Mouse (Mus musculus): ENCODE data around the gene Spg20.

Gene Spg20

DNA sequence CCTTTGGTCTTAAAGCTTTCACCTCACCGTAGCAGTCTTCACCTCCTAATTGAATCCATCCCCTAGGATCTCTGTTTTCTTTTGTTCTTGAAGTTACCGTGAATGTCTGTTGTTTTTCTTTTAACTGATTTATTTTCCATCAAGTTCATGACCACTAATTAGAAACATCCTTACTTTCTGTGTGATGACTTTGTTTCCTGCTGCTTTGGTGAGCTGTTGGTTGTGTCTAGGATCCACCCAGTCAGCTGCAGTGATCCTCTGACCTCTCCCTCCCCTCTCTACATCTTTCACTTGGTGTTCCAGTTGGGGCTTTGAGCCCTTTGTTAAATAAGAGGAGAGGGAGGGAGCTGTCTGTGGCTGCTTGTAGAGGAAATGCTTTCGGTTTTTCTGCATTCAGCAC lies 36.2 kb downstream of the Spg20 start:
- DNase-seq (ENCODE audit: low spot score) = no peak

DNA sequence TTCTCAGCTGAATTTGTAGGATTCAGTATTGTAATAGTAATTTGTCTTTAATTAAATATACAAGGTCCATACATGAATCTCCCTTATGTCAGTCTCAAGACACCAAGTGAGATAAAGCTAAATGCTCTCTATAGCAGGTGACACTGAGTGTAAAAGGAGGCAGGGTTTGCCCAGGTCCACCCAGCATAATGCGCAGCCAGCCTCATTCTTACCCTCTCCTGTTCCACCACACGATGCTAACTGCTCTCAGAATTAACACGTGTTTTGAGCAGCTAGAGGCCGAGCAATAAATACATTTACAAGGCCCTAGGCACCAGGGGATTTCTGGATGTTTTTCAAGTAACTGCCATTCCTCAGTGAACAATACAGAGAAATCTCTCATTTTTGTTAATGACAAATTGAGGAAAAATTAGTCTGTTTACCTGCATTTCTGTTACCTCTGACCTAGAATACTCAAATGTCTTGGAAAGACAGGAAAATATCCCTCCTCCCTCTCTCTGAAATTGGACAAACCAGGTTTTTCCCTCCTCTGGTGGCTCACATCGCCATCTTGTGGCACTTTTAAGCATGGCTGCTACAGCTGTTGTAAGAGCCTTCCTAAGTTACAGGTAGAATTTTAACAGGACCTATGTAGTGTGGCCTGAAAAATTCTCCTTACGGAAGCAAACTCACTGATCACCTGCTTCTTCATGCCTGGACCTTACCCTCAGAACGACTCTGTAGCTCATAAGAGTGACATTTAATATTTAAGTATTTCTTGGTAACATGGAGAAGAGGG lies 39.9 kb downstream of the Spg20 start:
- DNase-seq (ENCODE audit: low spot score) = no peak

DNA sequence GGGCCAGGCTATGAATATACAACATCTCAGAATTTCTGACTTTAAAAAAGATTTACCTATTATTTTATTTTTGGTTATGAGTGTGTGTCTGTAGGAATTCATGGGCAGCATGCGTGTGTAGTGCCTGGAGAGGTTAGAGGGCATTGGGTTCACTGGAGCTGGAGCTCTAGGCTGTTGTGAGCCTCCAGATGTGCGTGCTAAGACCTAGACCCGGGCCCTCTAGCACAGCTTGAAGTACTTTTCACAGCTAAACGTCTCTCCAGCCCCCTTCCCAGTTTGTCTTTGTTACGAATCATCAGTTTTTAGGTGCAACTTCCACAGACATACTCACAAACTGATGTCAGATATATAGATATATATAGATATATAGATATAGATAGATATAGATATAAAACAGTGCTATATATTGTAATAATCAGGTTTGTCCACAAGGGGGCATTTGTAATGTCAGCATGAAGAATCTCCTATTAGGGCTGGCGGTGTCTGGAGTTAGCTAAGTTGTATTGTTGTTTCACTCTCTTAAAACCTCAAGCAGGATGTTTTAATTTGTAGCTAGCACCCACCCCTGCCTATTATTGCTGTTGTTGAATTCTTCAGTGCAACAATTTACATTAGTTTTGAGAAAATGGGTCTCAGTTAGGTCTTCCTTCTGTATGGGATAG lies 40.9 kb downstream of the Spg20 start:
- DNase-seq (ENCODE audit: low spot score) = no peak

DNA sequence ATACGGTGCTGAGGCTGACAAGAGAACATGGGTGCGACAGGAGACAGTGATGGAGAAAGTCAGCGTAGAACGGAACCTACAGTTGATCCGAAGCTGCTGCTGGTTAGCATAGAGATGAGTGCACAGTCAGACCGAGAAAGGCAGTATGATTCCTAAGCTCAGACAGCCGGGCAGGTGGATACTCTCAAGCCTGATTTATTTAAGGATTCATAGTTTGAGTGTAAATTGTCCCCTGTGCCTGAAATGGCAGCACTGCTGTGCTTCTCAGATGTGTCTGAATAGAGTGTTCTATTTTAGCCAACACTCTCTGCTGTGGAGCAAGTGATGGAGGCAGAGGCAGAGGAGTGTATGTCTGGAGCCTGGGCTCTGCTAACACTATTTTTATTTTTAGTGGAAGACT lies 42.3 kb downstream of the Spg20 start:
- no peak for DNase-seq (ENCODE audit: low spot score)

DNA sequence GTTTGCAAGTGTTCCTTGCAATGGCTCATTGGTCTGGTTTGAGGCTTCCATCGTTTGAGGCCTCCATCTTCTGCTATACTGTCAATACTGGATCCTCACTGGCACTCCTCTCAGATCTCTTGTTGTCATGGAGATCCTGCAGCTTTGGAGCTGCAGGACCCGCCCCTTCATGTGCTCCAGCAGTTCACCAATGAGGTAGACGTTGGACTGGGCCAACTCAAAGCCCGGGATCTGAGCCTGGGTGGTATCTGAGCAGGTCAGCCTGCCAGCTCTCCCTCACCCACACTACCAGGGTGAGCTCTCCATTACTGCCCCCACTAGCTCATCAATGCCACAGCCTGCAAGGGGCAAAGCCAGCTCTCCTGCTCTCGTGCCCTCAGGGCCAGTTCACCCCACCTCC lies 45.5 kb downstream of the Spg20 start:
- no peak for DNase-seq (ENCODE audit: low spot score)

DNA sequence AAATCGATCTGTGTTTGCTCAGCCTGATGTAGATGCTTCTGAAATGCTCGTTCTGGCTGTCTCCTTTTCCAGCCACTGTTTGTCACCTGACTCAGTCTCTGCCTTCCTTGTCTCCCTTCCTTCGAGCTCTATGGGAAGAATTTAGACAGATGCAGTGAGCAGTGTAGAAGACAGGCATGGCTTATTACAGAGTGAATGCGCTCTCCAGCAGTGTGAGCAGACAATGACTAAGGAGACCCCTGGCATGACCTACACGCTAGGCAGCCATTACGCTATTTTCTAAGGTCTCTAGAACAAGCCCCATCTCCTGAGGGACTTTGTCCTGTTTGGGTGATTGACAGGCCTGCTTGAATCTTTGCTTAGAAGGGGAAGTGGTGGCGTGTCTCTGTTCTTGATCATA lies 49.2 kb downstream of the Spg20 start:
- no peak for DNase-seq (ENCODE audit: low spot score)

DNA sequence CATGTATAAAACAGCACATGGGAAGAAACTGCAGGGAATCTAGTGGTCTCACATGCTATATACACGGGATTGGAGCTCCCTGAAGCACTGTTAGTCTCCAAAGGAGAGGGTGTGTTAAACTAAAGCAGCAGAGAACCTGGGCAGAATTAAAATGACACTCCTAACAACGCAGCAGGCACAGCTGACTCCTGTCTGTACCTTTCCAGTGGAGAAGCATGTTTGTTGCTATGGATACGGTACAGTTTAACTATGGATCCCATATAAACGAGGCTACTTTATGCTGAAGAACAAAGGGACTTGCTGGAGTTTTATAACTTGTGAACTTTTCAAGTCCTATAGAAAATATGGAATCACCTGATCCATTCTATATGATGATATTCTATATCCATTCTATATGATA lies 51.6 kb downstream of the Spg20 start:
- DNase-seq (ENCODE audit: low spot score) = no peak

DNA sequence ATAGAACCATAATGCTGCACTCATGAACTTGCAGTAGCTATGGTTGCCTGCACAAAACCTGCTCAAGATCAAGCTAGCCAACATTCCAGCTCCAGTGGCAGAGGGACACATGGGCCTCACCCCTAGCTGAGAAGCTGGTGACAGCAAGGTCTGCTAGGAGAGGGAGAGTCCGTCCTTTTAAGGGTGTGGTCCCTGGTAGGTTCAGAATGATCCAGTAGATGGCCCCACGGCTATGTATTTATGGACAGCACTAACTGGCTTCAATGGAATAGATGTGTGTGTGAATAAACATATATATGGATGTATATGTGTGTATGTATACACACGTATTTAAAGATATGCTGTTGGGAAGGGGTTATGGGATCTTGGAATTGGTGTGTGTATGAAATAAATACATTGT lies 60.6 kb downstream of the Spg20 start:
- DNase-seq (ENCODE audit: low spot score) = no peak

DNA sequence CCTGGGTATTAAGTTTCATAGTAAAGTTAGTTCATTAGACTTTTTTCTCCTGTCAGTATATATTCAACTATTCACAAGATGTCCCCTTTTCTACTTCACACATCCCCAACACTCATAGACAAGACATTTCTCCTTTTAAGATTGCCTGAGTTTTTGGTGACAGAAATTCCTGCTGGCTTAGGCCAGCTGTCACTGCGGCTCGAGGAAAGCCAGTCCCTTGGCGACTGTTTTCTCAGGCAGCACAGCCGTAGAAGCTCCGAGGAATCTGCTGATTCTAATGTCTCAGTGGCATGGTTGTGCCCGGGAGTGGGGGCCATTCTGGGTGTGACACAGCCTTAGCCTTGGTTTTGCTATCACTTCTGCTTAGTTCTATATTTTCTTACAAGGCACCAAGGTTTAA lies 65.4 kb downstream of the Spg20 start:
- DNase-seq (ENCODE audit: low spot score) = no peak

DNA sequence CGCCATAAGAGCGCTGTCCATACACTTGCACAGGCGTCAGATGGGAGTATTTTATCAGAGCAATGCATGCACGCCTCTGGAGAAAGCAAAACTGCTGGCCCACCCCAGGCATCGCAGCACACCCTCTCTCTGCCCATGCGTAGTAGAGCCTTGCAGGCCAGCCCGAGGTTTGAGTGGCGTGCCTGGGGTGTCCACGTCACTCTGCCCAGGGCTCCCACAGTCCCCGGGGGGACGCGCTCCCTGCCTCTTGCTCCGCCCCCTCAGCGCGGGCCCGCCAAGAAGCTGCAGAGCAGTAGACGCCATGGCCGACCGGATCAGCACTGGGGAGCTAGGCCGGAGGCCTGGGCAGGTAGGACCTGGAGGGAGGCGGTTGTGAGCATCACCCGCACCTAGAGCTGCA lies 69.9 kb downstream of the Spg20 start, which contains the start of gene Sohlh2:
TSS of gene Sohlh2 (plus strand) at position 263 of the 400 bp plus-strand sequence.
- no peak for DNase-seq (ENCODE audit: low spot score)
